Mouse (Mus musculus) liver (tissue): ENCODE data around the gene Cnih1.
"Not testable (repeated sequence)": the region's sequence is repeated elsewhere in the genome, so short reads cannot be mapped to it uniquely, and the experiment has no call there.

ENCODE experiments used
- DNase-seq: peaks from one replicate; pipeline ENCODE4 v3.0.0-alpha.2; 2020; ENCODE audit warnings: mixed read lengths

The Cnih1 gene

GRCm38 (mm10) chr14:46787787-46788504, at the start of gene Cnih1:
Gene Cnih1, minus strand, starts transcription at chr14:46788411.
- peak; percentile 92 for DNase-seq

GRCm38 (mm10) chr14:46832354-46833272, 44.4 kb upstream of the Cnih1 start:
- DNase-seq, result peak; percentile 45

GRCm38 (mm10) chr14:46831837-46832333, 43.7 kb upstream of the Cnih1 start, which contains the start of gene Cgrrf1:
Gene Cgrrf1, plus strand, starts transcription at chr14:46832125.
- DNase-seq, result peak; percentile 98

- DNase-seq, result no peak
These were observed 43.1 kb upstream of the Cnih1 start for GRCm38 (mm10) chr14:46831295-46831694.

GRCm38 (mm10) chr14:46827430-46827829, 39.2 kb upstream of the Cnih1 start:
- DNase-seq, result peak; percentile 29

GRCm38 (mm10) chr14:46823996-46824395, 35.8 kb upstream of the Cnih1 start:
- DNase-seq, result no peak

- DNase-seq, result peak; percentile 94
These were observed 33.9 kb upstream of the Cnih1 start, which contains the start of gene Gmfb for GRCm38 (mm10) chr14:46821873-46822716. Gene Gmfb, minus strand, starts transcription at chr14:46822242.

GRCm38 (mm10) chr14:46821271-46821872, 33.2 kb upstream of the Cnih1 start:
- DNase-seq, result peak; percentile 9

GRCm38 (mm10) chr14:46819961-46820360, 31.8 kb upstream of the Cnih1 start:
- not testable (repeated sequence) for DNase-seq

GRCm38 (mm10) chr14:46818743-46819142, 30.5 kb upstream of the Cnih1 start:
- no peak for DNase-seq

- no peak for DNase-seq
These were observed 28.9 kb upstream of the Cnih1 start for GRCm38 (mm10) chr14:46816916-46817622.

GRCm38 (mm10) chr14:46815640-46816039, 27.4 kb upstream of the Cnih1 start:
- peak; percentile 50 for DNase-seq

GRCm38 (mm10) chr14:46807927-46808326, 19.7 kb upstream of the Cnih1 start:
- DNase-seq, result no peak

GRCm38 (mm10) chr14:46806186-46806585, 18.0 kb upstream of the Cnih1 start:
- DNase-seq, result no peak

GRCm38 (mm10) chr14:46803791-46804190, 15.6 kb upstream of the Cnih1 start:
- DNase-seq, result no peak

GRCm38 (mm10) chr14:46803259-46803658, 15.0 kb upstream of the Cnih1 start:
- DNase-seq, result no peak

- DNase-seq, result no peak
These were observed 12.6 kb upstream of the Cnih1 start for GRCm38 (mm10) chr14:46800684-46801345.

- DNase-seq, result no peak
These were observed 5.9 kb upstream of the Cnih1 start for GRCm38 (mm10) chr14:46794157-46794556.

GRCm38 (mm10) chr14:46790723-46791122, 2.5 kb upstream of the Cnih1 start:
- no peak for DNase-seq

GRCm38 (mm10) chr14:46790303-46790702, 2.1 kb upstream of the Cnih1 start:
- peak; percentile 51 for DNase-seq

GRCm38 (mm10) chr14:46788505-46788901, 292 bp upstream of the Cnih1 start:
- peak; percentile 28 for DNase-seq
